Mouse (Mus musculus) erythroblast, adult 5-6 weeks (primary cell): ENCODE results near the gene Tmem8b. TPM values are rescaled to one million over a fixed set of nuclear protein-coding genes. Genes with fewer than 3 reads are reported as not detected.

Experiments used
- ATAC-seq: replicated peaks from 2 replicates; pipeline ENCODE4 v1.8.0; 2016; ENCODE audit warnings: moderate number of reproducible peaks, mild to moderate bottlenecking, moderate TSS enrichment, inconsistent platforms; ENCODE audit not compliant: poor library complexity, low FRiP score, severe bottlenecking
- total RNA-seq, 2 experiments: library from RNA; stranded (forward) in 1 of 2; stranded (reverse) in 1 of 2; fragments of 150-400 nt in 1 of 2; fragments of 200-764, 138-1000 nt in 1 of 2; gene quantifications; 2 replicates each; pipeline versions ENCODE4 v1.2.3 to v1.2.4; 2015 to 2017; ENCODE audit warnings: low replicate concordance in 2 of 2

The Tmem8b gene
- total RNA-seq, 2 experiments from 2014 or later, result not detected

- ATAC-seq, result no peak
Observed at GRCm38 (mm10) chr4:43655656-43656338, 13.0 kb upstream of the Tmem8b start.

- ATAC-seq, result peak; percentile 96
Observed at GRCm38 (mm10) chr4:43656339-43657109, 12.2 kb upstream of the Tmem8b start, which contains the start of gene Hint2. Gene Hint2, minus strand, starts transcription at chr4:43656466.

GRCm38 (mm10) chr4:43657146-43657545, 11.6 kb upstream of the Tmem8b start:
- no peak for ATAC-seq

GRCm38 (mm10) chr4:43666412-43666811, 2.4 kb upstream of the Tmem8b start:
- ATAC-seq, result no peak

- ATAC-seq, result peak; percentile 4; the same call in 1 of the 2 replicates
Observed at GRCm38 (mm10) chr4:43669428-43669794, 640 bp downstream of the Tmem8b start.

GRCm38 (mm10) chr4:43672070-43672469, 3.3 kb downstream of the Tmem8b start:
- no peak for ATAC-seq

- no peak for ATAC-seq
Observed at GRCm38 (mm10) chr4:43673703-43674102, 4.9 kb downstream of the Tmem8b start.

GRCm38 (mm10) chr4:43674974-43675373, 6.2 kb downstream of the Tmem8b start:
- ATAC-seq, result no peak

GRCm38 (mm10) chr4:43675608-43676007, 6.8 kb downstream of the Tmem8b start:
- no peak for ATAC-seq

GRCm38 (mm10) chr4:43678541-43678940, 9.8 kb downstream of the Tmem8b start:
- no peak for ATAC-seq

GRCm38 (mm10) chr4:43679416-43680043, 10.8 kb downstream of the Tmem8b start:
- no peak for ATAC-seq

GRCm38 (mm10) chr4:43690021-43690420, 21.2 kb downstream of the Tmem8b start:
- no peak for ATAC-seq

GRCm38 (mm10) chr4:43691026-43691425, 22.3 kb downstream of the Tmem8b start:
- no peak for ATAC-seq

GRCm38 (mm10) chr4:43693806-43694241, 25.1 kb downstream of the Tmem8b start:
- ATAC-seq, result no peak

GRCm38 (mm10) chr4:43694439-43695248, 25.9 kb downstream of the Tmem8b start:
- ATAC-seq, result no peak

- ATAC-seq, result no peak
Observed at GRCm38 (mm10) chr4:43695249-43695671, 26.5 kb downstream of the Tmem8b start.

GRCm38 (mm10) chr4:43696561-43696960, 27.8 kb downstream of the Tmem8b start:
- no peak for ATAC-seq

- no peak for ATAC-seq
Observed at GRCm38 (mm10) chr4:43700707-43701106, 31.9 kb downstream of the Tmem8b start, which contains the start of gene Olfr70. Gene Olfr70, minus strand, starts transcription at chr4:43700807.

GRCm38 (mm10) chr4:43703439-43703838, 34.7 kb downstream of the Tmem8b start:
- 0 out of 2 replicates have a peak, but pooled peaks have one; percentile 48 for ATAC-seq

- no peak for ATAC-seq
Observed at GRCm38 (mm10) chr4:43703851-43704250, 35.1 kb downstream of the Tmem8b start.
